Mouse (Mus musculus): Measurements from ENCODE around the gene Cd207.

Gene Cd207

DNA sequence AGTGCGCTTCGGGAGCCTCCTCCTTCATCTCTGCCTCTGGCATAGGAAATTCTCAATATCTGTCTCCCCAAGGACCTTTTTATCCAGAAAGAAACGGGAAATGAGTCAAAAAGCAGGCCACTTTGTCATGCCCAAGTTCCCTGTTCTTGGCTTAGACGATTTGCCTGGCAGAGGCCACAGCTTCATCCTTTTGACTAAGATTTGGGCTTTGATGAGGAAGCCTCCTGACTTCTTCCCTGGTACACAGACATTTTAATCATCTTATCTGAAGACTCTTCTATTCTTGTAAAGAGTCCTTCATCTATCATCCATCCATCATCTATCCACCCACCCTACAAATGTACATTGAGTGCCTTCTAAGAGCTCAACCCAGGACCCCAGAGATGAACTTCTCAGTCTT lies at the start of gene Cd207:
Gene Cd207 (minus strand): TSS at position 101 of the 400 bp plus-strand sequence.
- no peak for DNase-seq

DNA sequence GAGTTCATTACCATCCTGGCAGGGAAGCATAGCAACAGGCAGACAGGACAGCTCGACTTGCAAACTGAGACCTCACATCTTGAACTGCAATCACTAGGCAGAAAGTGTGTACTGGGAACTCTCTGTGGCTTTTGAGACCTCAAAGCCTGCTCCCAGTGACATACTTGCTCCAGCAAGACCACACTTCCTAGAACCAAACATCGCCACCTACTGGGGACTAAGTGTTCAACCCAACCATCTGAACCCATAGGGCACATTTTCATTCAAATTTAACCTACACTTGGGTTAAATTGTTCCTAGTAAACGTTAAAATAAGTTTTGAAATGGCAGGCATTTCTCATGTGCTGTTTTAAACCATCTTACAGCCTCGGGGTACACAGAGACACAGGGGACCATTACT lies 49.5 kb upstream of the Cd207 start:
- no peak for DNase-seq

DNA sequence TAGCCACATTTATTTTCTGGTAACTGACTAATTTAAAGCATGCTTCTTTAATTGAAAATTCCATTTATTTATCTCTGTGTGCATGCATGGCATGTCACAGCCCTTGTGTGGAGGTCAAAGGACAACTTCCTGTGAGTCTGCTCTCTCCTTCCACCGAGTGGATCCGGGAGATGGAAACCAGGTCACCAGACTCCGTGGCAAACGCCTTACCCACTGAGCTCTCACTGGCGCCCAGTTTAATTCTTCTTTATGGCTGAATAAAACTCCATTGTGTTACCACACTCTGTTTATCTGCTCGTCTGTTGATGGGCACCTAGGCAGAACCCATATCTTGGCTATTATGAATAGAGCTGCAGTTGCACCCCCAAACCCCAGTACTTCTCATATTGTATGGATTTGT lies 44.9 kb upstream of the Cd207 start:
- DNase-seq: no peak

DNA sequence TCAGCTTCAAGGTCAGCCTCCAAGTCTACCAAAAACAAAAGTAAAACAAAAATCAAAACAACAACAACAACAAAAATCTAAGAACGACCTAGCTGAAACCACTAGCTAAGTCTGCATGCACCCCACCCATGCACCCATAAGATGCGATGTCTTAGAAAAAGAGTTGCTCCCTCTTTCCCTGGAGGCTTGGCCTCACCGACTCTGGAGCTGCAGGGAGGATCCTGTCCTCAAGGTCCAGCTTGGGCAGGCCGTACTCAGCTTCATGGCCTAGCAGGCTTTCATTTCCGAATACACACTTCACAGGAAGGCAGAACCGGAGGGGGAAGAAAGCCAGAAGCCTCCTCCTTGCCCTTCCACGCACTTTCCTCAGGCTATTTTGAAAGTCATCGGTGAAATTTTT lies 39.4 kb upstream of the Cd207 start:
- DNase-seq: no peak

DNA sequence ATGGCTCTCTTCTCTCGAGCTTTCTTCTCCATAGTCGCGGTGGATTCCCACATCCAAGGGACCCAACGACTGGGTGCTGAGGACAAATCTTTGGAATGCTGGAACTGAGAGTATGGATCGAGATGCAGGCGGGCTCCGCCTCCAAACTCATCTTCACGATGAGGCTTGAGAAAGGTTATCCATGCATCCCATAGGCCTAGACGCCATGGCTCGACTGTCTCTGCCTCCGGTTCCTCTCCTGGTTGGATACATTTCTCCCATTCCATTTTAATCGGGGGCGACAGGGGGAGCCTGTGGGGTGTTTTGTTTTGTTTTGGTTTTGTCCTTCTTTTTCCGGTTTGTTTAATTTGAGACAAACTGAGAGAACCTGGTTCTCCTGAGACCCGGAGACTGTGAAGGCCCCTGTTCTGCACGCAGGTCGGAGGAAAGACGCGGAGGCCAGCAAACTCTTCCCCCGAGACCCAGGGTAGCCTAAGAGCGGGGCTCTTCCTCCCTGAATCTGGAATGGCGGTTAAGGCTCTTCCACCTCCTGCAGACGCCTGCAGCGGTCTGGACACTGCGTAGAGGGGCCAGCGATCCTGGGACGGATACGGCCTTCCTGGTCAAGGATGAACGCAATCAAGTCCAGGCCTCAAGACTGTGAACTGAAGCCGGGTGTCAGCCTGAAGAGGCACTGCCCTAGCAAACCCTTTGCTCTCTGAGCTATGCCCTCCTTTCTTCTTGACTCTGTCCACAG lies 38.0 kb upstream of the Cd207 start:
- DNase-seq: no peak

DNA sequence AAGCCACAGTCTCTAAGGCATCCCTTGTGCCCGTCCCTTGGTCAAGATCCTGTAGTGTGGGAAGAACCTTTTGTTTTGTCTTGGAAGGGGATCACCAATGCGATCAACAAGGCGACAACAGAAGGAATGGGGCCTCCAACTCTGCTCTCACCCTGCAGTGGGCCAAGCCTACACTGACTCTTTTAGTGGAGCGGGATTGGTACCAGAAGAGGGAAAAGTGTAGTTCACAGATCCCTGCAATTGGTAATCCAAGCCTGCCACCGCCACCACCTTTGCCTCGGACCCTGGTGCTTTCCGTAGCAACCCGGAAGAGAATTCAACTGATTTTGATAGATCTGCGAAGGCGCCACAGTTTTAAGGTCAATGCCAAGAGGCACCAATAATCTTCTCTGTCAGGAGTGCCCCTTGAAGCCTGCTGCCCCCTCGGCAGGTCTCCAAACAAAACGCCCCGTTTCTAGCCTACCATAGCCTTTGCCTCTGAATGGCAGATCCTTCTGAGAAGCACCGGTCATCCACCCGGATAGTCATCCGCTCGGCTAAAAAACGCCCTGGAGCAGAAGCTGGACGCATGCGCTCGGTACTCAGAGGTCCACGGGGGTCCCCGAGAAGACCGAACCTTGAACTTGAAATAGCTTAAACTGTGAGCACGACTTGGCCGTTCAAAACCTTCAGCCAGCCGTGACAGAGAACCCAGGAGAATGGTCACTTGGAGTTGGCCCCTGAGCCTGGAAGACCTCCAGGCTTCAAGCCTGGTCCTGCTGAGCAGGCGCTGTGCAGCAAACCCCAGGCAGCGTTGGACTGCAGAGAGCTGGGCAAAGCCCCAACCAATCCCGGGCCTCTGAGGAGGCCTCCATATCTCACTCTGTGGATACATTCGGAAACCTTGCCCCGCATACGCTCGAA lies 36.8 kb upstream of the Cd207 start:
- DNase-seq: no peak

DNA sequence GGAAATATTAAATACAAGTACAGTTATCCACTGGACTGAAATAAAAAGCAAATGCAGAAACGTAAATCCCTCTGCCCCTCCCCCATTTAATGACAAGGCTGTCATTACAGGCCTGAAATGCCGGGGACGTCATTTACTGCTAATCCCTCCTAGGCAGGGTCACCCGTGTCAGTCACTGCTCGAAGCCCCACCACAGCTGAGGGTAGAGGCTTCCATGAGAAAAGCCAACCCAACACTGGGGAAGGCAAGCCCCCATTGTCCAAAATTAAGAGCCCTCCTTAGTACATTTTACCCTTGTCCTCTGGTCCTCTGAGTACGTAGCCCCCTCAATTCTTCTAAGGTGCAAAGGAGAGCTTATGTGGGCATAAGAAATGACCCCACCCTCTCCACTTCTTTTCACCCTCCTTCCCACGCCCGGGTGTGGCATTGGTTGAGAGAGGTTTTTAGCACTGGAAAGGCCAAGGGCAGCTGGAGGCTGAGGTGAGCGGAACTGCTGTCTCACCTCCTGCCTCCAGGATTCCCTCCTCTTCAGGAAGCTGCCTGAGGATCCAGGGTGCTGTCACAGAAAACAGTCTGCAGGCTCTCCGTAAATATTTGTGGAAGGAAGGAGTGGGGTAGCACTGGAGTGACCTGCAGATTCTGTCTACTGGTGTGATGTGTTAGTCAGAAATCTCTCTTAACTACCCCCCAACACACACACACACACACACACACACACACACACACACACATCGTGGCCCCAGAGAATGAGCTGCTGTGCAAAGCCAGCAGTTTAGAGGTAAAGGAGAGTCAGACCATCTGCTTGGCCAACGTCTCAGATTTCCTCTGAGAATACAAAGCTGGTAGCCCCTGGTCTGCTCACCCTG lies 35.8 kb upstream of the Cd207 start:
- DNase-seq: no peak

DNA sequence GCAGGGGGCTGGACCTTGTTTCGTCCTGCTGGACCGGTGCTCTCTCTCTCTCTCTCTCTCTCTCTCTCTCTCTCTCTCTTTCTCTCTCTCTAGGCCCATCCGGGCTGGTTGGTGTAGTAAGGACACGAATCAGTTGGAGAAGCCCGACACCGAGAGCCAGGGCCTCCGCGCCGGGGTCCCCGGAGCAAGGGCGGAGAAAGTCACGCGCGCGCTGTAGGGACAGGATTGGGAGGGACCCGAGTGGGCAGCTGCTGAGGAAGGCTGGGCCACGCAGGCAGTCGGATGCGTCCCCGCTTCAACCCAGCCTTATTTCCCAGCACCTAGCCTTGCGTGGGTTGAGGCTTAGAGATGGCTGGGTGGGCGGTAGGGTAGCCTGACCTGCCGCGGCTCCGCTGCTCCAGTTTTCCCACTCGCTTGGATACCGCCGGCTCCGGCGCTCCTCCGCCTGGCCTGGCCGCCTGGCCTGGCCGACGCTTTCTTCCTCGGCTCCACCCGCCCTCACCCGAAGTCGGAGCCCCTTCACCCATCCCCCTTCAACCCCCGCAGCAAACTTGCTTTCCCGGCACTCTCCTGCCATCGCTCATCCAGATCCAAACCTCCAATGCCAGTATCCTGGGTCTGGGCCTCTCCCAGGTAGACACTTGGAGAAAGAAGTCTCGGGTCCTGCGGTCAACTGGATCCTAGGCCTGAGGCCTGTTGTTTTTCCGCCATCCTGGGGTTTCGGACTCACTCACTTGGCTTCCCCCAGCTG lies 34.2 kb upstream of the Cd207 start:
- no peak for DNase-seq

DNA sequence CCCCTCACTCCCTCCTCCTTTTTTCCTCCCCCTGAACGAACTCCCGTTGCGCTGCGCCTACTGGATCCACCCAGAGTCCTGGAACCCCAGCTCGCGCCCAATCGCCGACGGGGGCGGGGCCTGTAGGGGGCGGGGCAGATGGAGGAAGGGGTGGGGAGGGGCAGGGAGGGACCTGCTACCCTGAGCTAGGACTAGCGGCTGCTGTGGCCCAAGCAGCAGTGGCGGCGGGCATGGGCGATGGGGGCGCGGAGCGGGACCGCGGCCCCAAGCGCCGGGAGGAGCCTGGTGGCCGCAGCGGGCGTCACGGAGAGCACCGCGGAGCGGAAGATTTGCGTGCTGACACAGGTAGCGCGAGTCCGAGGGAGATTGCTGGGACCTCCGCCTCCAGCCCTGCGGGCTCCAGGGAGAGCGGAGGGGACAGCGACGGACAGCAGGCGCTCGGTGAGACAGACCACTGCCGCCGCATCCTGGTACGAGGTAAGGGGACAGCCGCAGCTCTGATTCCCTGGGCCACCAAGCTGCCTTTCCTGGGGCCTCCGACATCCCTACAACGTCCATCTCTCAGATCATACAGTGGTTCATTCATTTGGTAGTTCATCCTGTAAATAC lies 33.5 kb upstream of the Cd207 start, which contains the start of gene Vax2:
Gene Vax2 (plus strand): TSS at position 198 of the 609 bp plus-strand sequence.
- DNase-seq: no peak

DNA sequence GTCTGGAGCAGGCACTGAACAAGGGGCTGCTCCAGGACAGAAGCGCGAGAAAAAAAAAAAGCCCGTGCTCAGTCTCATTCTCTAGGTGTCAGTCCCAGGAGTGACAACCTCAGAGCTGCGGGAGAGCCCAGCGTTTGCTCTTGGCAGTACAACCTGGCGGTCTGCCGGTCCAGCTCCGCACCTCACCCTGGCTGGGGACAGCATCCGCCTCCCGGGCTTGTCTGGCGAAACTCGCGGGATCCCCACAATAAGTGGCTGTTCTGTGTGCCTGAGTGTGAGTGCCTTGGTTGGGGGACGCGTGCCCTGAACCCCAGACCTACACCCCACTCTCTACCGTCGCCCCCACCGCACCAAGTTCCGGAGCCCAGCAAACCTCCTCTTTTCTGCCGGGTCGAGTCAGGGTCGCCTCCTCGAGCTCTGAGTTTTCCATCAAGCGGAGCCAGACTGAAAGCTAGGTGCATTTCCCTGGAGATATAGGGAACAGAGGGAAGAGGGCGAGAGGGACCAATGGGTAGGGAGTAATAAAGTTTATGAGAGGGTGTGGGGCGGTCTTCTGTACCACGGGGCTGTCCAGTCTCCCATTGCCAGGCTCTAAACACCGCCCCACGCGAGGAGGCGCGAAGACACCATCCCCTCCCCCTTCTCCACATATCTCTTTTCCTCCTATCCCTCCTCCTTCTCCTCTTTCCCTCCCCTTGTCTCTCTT lies 32.9 kb upstream of the Cd207 start:
- no peak for DNase-seq

DNA sequence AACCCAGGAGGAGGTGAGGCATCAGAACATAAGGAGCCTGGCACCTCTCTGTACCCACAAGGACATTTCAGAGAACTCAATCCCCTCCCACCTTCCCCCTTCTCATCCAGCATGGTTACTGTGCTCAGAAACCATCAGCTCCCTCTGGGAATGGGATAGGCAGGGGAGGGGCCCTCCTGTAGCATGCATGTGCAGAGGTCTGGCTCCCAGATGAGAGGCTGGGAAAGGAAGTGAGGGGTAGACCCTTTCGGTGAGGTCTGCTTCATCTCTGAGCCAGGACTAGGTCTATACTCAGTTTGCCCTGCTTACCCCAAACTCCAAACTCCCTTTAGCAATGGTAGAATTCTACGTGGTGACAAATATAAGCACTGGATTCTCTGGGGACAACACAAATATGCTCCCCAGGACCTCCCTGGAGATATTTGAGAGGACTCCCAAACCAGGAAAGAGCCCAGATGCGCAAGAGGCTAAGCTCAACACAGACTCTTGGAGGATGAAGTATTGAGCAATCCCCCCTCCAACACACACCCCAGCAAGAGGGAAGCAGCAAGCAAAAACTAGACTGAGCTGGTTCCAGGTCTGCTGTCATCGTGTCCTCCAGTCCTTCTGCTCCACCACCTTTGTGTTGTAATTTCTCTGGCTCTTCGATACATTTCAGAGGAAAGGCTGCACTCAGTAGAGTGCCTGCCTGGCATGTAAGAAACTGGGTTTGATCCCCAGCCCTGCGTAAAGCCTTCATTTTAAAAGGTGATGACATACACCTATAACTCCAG lies 30.3 kb upstream of the Cd207 start:
- DNase-seq: no peak

DNA sequence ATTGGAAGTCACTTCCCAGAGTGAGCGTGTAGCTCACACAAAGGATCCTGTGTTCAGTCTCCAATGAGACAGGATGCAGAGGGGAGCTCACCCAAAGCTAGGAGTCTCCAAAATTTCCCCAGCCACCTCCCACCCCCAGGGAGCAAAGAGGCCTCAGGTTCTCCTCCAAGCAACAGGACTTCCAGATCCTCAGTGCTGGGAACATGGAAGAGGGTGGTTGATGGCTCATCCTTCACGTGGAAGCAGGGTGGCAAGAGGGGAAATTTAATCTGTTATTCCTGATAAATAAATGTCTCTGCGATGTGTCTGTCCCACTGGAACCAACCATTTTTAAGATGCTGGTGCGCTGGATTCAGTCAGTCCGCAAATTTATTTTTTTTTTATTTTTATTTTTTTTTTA lies 27.0 kb upstream of the Cd207 start:
- no peak for DNase-seq

DNA sequence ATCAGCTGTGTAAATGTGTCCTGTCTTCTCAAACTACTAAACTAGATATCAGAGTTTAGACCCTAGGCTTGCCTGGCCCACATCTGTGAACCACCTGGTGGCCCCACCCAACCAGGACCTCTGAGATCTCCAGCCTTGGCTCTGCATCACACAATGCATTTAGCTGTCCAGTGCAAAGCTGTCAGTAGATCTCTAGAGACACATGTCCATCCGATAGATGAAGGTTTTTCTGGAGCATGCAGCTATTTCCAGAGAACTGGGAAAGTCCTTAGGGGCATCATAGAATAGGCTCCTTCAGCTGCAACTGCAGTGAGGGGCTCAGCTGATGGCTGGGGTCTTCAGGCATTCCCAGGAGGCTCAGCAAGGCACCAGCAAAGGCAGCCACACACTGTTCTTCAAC lies 26.6 kb upstream of the Cd207 start:
- no peak for DNase-seq

DNA sequence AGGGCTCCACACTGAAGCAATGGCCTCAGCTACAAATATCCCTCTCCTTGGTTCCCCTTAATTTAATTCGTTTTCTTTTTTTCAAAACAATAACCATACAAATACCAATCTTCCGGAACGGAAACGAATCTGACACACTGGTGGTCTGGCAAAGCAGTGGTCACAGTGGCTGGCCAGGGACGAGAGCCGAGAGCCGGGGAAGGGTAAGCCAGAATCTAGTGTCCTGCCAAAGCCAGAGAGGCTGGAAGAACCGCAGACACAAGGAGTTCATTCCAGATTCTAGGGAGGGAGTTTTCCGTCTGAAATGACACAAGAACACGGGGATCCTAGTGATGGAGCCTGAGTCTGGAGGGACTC lies 26.0 kb upstream of the Cd207 start:
- DNase-seq: no peak

DNA sequence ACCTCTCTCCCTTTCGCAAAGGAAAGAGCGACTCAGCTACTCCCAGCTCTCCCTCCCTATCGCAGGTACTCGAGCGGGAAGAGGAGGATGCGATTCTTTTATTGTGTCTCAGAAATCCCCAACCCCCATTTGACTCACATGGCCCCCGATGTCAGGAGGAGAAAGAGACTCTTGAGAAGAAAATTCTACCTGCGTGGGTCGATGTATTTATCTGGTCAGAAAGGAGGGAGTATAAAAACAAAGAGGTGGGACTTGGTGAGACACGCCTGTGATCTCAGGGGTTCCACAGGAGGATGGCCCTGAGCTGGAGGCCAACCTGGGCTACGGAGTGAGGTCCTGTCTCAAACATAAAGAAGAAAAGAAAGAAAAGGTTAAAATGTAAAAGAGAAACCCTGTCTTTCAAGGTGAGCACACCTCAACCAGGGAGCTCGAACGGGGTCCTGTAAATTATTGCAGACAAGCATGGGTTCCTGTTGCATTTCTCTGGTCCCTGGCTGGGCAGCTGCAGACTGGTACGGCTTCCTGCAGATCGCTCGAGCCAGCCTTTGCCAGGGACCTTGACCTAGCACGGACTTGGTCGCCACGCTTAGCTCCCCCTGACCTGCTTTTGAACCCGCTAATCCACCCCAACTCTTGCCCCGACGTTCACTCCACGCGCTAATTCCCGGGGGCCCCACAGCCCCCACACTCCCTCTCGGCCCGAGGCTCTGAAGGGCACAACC lies 25.5 kb upstream of the Cd207 start:
- DNase-seq: no peak

DNA sequence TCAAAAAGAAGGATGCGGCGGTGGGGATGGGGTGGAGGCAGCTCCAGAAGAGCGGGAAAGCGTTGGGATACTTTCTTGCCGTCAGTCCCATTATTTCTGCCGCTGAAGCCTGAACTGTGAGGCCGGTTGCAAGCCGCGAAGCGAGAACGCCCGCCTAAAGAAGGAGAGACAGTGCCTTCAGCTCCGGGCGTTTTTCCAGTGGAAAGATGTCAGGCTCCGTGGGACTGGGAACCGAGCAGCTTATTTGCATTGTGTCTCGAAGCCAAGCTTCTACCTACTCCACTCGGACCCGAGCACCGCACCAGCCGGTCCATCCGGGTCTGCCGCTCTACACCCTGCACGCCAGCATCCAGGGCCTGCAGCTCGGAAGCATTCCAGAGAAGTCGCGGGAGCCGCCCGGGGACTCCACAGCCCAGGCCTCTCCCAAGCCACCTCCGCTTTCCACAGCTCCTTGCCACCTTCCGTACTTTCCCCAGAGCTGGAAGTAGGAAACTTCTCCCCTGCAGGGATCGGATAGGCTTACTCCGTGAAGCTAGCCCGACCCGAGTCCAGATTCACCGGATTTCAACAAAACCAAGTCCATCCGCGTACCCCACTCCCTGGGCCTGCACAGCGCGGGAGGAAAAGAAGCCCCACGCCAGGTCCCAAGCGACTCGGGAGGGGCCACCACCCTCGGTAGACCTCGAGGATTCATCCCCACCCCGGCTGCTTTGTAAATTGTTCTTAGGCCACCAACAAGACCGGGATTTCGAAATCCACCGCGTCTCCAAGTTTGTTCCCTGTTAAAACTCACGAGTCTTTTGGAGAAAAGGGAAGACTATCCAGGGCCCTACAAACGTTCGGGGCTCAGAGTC lies 24.7 kb upstream of the Cd207 start:
- no peak for DNase-seq

DNA sequence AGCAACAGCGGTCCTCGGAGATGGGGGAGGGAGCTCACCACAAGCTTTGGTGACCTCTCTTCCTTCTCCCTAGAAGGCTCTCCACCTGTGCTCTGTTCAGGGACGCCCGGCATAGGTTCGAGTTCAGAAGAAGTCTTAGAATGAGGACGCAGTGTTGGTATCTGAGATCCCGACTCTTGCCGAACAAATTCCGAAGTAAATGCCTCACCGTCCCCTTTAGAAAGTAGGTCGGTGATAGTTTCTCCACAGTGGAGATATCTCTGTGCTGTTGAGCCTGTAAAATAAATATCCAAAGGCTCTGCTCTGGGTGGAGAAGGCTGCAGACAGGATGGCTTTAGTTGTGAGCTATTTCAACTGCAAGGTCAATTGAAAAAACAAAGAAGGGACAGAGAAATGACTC lies 23.3 kb upstream of the Cd207 start:
- no peak for DNase-seq

DNA sequence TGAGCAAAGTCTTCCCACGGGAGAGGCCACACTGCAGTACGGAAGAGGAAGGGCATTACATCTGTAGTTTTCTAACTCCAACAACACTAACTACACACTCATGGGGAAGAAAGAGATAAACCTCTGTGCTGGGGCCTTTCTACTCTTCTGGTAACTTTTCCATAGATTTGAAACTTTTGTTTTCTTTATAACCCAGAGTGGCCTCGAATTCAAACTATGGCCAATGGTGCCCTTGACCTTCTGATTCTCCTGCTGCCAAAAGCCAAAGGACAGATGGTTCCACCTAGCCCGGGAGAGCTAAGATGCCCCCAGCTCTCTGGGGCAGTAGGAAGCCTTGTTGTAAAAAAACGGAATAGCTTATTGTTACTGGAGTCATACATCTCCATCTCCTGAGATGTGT lies 22.3 kb upstream of the Cd207 start:
- DNase-seq: no peak

DNA sequence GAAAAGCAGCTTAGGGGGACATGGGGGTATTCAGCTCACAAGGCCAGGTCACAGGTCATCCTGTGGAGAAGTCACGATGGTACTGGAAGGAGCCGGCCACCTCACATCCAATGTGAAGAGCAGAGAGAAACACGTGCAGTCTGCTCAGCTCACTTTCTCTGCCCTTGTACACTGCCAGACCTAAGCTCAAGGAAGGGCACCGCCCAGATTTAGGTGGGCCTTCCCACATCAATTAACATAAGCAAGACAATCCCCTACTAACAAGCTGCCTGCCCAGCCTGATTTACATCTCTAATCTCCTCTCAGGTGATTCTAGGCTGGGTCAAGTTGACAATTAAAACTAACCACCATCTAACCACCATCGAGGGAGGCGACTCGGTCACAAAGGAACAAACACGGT lies 20.3 kb upstream of the Cd207 start:
- no peak for DNase-seq

Measured in layer of hippocampus, adult 9-11 months (tissue).